8 mouse cellular contexts compared by ENCODE assay signal in the genomic region with DNA sequence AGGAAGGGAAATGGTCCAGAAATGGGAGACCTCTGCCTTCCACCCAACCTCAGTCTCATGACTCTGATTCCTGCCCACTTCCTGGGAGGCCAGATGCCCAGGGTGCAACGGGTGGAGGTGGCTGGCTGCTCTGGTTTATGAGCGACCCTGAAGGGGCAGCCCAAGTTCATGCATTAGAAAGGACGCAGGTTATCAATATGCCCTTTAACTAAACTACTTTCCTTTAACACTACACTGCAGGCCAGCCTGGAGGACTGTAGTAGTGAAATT. TPM values are rescaled to one million over a fixed set of nuclear protein-coding genes. Genes with fewer than 3 reads are reported as not detected.
DNase-seq lines count a peak whose midpoint lies in the region; ATAC-seq lines count a peak whose summit lies in the region.

No protein-coding gene starts in this region.

- DNase-seq in kidney, adult 11 months, result peak; percentile 73
- DNase-seq in kidney, adult 18-20 months, result no peak
- DNase-seq in embryonic facial prominence, embryonic 14.5 days (ENCODE audit: low spot score), result no peak
- no peak for DNase-seq in midbrain, embryonic 14.5 days
- no peak for DNase-seq in frontal cortex, postnatal 25 days (ENCODE audit: low spot score in 2 of 2)
- DNase-seq in layer of hippocampus, postnatal 10 days (ENCODE audit: low spot score in 2 of 2), result no peak
- DNase-seq in left cerebral cortex, postnatal 36 days (ENCODE audit: low spot score in 2 of 2), result no peak

- H3K9me3 ChIP-seq in embryonic facial prominence, embryonic 14.5 days (ENCODE audit: control insufficient read depth, low read length), result no peaks in the 10 kb centered on the region
- H3K9me3 ChIP-seq in kidney, embryonic 14.5 days (ENCODE audit: control insufficient read depth, low read length), result no peaks in the 10 kb centered on the region
- H3K9me3 ChIP-seq in midbrain, embryonic 14.5 days (ENCODE audit: control insufficient read depth, low read length), result no peaks in the 10 kb centered on the region

- peaks cover 31% of the 10 kb centered on the region for H3K36me3 ChIP-seq in embryonic facial prominence, embryonic 14.5 days (ENCODE audit: control insufficient read depth, insufficient read depth, low read length)
- H3K36me3 ChIP-seq in kidney, embryonic 14.5 days (ENCODE audit: control insufficient read depth, insufficient read depth, low read length), result peaks cover 28% of the 10 kb centered on the region
- H3K36me3 ChIP-seq in midbrain, embryonic 14.5 days (ENCODE audit: control insufficient read depth, insufficient read depth, low read length), result peaks cover 27% of the 10 kb centered on the region

- H3K27me3 ChIP-seq in embryonic facial prominence, embryonic 14.5 days (replicated peaks; ENCODE audit: control insufficient read depth, insufficient read depth, low read length), result no peaks in the 10 kb centered on the region
- no peaks in the 10 kb centered on the region for H3K27me3 ChIP-seq in kidney, embryonic 14.5 days (ENCODE audit: control insufficient read depth, insufficient read depth, low read length)
- no peaks in the 10 kb centered on the region for H3K27me3 ChIP-seq in midbrain, embryonic 14.5 days (ENCODE audit: control insufficient read depth, insufficient read depth, low read length)

- ATAC-seq in embryonic facial prominence, embryonic 14.5 days (ENCODE audit: low read depth), result no peak
- no peak for ATAC-seq in kidney, embryonic 14.5 days (ENCODE audit: low FRiP score, low TSS enrichment)
- no peak for ATAC-seq in midbrain, embryonic 14.5 days (ENCODE audit: low FRiP score, low TSS enrichment)

- 34% methylated on average over 3 of the region's 3 CpGs for WGBS in embryonic facial prominence, embryonic 14.5 days
- WGBS in kidney, embryonic 14.5 days, result 29% methylated on average over 3 of the region's 3 CpGs
- 33% methylated on average over 3 of the region's 3 CpGs for WGBS in midbrain, embryonic 14.5 days

- intact Hi-C loops in left cerebral cortex, postnatal 36 days (cut with DNase I), result no loop called here

- H3K4me2 ChIP-seq in embryonic facial prominence, embryonic 14.5 days (ENCODE audit: low read depth, low read length), result peak overlapping the region; percentile 96
- H3K4me2 ChIP-seq in kidney, embryonic 14.5 days (replicated peaks; ENCODE audit: low read depth, low read length), result peak overlapping the region; percentile 94
- H3K4me2 ChIP-seq in midbrain, embryonic 14.5 days (ENCODE audit: low read length), result peak overlapping the region; percentile 87

- peak overlapping the region; percentile 92 for H3K4me3 ChIP-seq in embryonic facial prominence, embryonic 14.5 days (ENCODE audit: low read depth, low read length)
- H3K4me3 ChIP-seq in kidney, embryonic 14.5 days (ENCODE audit: low read length), result peak overlapping the region; percentile 94
- peak overlapping the region; percentile 94 for H3K4me3 ChIP-seq in midbrain, embryonic 14.5 days (replicated peaks; ENCODE audit: low read depth, low read length)

- peak overlapping the region; percentile 87 for H3K9ac ChIP-seq in embryonic facial prominence, embryonic 14.5 days (ENCODE audit: low read depth, low read length)
- H3K9ac ChIP-seq in kidney, embryonic 14.5 days (ENCODE audit: low read depth, low read length), result peak overlapping the region; percentile 81; the same call in 1 of the 2 replicates
- peak overlapping the region; percentile 92 for H3K9ac ChIP-seq in midbrain, embryonic 14.5 days (replicated peaks; ENCODE audit: low read length)

- H3K4me1 ChIP-seq in embryonic facial prominence, embryonic 14.5 days (ENCODE audit: control insufficient read depth, insufficient read depth, low read length), result peaks cover 13% of the 10 kb centered on the region
- H3K4me1 ChIP-seq in kidney, embryonic 14.5 days (ENCODE audit: control insufficient read depth, insufficient read depth, low read length), result peaks cover 22% of the 10 kb centered on the region
- H3K4me1 ChIP-seq in midbrain, embryonic 14.5 days (ENCODE audit: control insufficient read depth, insufficient read depth, low read length), result peaks cover 33% of the 10 kb centered on the region

- no peak overlapping the region for H3K27ac ChIP-seq in embryonic facial prominence, embryonic 14.5 days (replicated peaks; ENCODE audit: low read depth, low read length)
- no peak overlapping the region for H3K27ac ChIP-seq in kidney, embryonic 14.5 days (ENCODE audit: low read depth, low read length)
- H3K27ac ChIP-seq in midbrain, embryonic 14.5 days (replicated peaks; ENCODE audit: low read depth, low read length), result no peak overlapping the region

RNA-seq across cellular contexts. Expression of a gene that starts 1.3 kb away (rescaled TPM):
- 7.3 and 9.5 TPM in 2 replicates for polyA plus RNA-seq in embryonic facial prominence, embryonic 14.5 days (2014; fragmentation: Nextera tagmentation; extraction: Ambion mirVana)
- 6.7 and 7.6 TPM in 2 replicates for polyA plus RNA-seq in kidney, embryonic 14.5 days (2014; fragmentation: Nextera tagmentation; extraction: Ambion mirVana)
- polyA plus RNA-seq in midbrain, embryonic 14.5 days (2014; fragmentation: Nextera tagmentation; extraction: Ambion mirVana), result 25.2 and 25.5 TPM in 2 replicates
- 100 to 1,000 TPM; 108 to 115 TPM for total RNA-seq in layer of hippocampus, postnatal 10 days (2021)
- total RNA-seq in left cerebral cortex, postnatal 36 days (2021), result 100 to 1,000 TPM; 213 to 219 TPM

RNA-seq across cellular contexts. Expression of a gene that starts 7.1 kb away (rescaled TPM):
- polyA plus RNA-seq in embryonic facial prominence, embryonic 14.5 days (2014; fragmentation: Nextera tagmentation; extraction: Ambion mirVana), result 34.3 and 34.9 TPM in 2 replicates
- polyA plus RNA-seq in kidney, embryonic 14.5 days (2014; fragmentation: Nextera tagmentation; extraction: Ambion mirVana), result 49.6 and 51.9 TPM in 2 replicates
- polyA plus RNA-seq in midbrain, embryonic 14.5 days (2014; fragmentation: Nextera tagmentation; extraction: Ambion mirVana), result 37.0 and 40.5 TPM in 2 replicates
- 10 to 100 TPM; 16.5 to 18.5 TPM for total RNA-seq in layer of hippocampus, postnatal 10 days (2021)
- 10 to 100 TPM; 12.3 to 15.8 TPM for total RNA-seq in left cerebral cortex, postnatal 36 days (2021)

RNA-seq across cellular contexts. Expression of a gene that starts 13.3 kb away (rescaled TPM):
- polyA plus RNA-seq in embryonic facial prominence, embryonic 14.5 days (2014; fragmentation: Nextera tagmentation; extraction: Ambion mirVana), result 15.6 and 18.7 TPM in 2 replicates
- polyA plus RNA-seq in kidney, embryonic 14.5 days (2014; fragmentation: Nextera tagmentation; extraction: Ambion mirVana), result 15.9 and 24.5 TPM in 2 replicates
- 15.9 and 24.7 TPM in 2 replicates for polyA plus RNA-seq in midbrain, embryonic 14.5 days (2014; fragmentation: Nextera tagmentation; extraction: Ambion mirVana)
- 10 to 100 TPM; 25.9 to 26.5 TPM for total RNA-seq in layer of hippocampus, postnatal 10 days (2021)
- 10 to 100 TPM; 24.4 to 31.8 TPM for total RNA-seq in left cerebral cortex, postnatal 36 days (2021)

RNA-seq across cellular contexts. Expression of a gene that starts 15.7 kb away (rescaled TPM):
- 202 and 227 TPM in 2 replicates for polyA plus RNA-seq in embryonic facial prominence, embryonic 14.5 days (2014; fragmentation: Nextera tagmentation; extraction: Ambion mirVana)
- polyA plus RNA-seq in kidney, embryonic 14.5 days (2014; fragmentation: Nextera tagmentation; extraction: Ambion mirVana), result 413 and 421 TPM in 2 replicates
- polyA plus RNA-seq in midbrain, embryonic 14.5 days (2014; fragmentation: Nextera tagmentation; extraction: Ambion mirVana), result 98.1 and 128 TPM in 2 replicates
- total RNA-seq in layer of hippocampus, postnatal 10 days (2021), result 10 to 100 TPM; 69.9 to 74.3 TPM
- total RNA-seq in left cerebral cortex, postnatal 36 days (2021), result 10 to 100 TPM; 53.2 to 62.5 TPM

RNA-seq across cellular contexts. Expression of a gene that starts 25.3 kb away (rescaled TPM):
- polyA plus RNA-seq in embryonic facial prominence, embryonic 14.5 days (2014; fragmentation: Nextera tagmentation; extraction: Ambion mirVana), result 98.5 and 99.9 TPM in 2 replicates
- polyA plus RNA-seq in kidney, embryonic 14.5 days (2014; fragmentation: Nextera tagmentation; extraction: Ambion mirVana), result 123 and 136 TPM in 2 replicates
- 53.5 and 64.7 TPM in 2 replicates for polyA plus RNA-seq in midbrain, embryonic 14.5 days (2014; fragmentation: Nextera tagmentation; extraction: Ambion mirVana)
- 10 to 100 TPM; 18.9 to 32.5 TPM for total RNA-seq in layer of hippocampus, postnatal 10 days (2021)
- total RNA-seq in left cerebral cortex, postnatal 36 days (2021), result 10 to 100 TPM; 17.9 to 18.0 TPM
